Mouse (Mus musculus): ENCODE results near the gene Gm4969.
"Not testable (repeated sequence)": the region's sequence is repeated elsewhere in the genome, so short reads cannot be mapped to it uniquely, and the experiment has no call there.

Gene Gm4969

GRCm38 (mm10) chr7:19080451-19080950 lies 37.7 kb downstream of the Gm4969 start:
- peaks cover 63% of the 10 kb centered on the region for H3K36me3 ChIP-seq (ENCODE audit: insufficient read depth, low read length)
- no peak for TF ChIP-seq CTCF (conservative IDR thresholded peaks at IDR 0.05; ENCODE audit: low read length)
- TF ChIP-seq NANOG (IDR thresholded peaks at IDR 0.05; ENCODE audit: borderline replicate concordance, low read length), result no peak
- TF ChIP-seq POU5F1 (IDR thresholded peaks at IDR 0.05; ENCODE audit: borderline replicate concordance, low read length), result no peak
- H3K4me3 ChIP-seq (replicated peaks; ENCODE audit: low read length), result peak overlapping the region; percentile 43
- no peaks in the 10 kb centered on the region for H3K9me3 ChIP-seq (ENCODE audit: low read length)
- H3K4me1 ChIP-seq (replicated peaks; ENCODE audit: low read depth, low read length), result peaks cover 91% of the 10 kb centered on the region
- H3K27me3 ChIP-seq (ENCODE audit: insufficient read depth, low read length), result no peaks in the 10 kb centered on the region

- Histone ChIP-seq H3K9me3 (ENCODE audit: low read length) (no peaks in the 10 kb centered on the region), H3K4me3 (replicated peaks; ENCODE audit: low read length) (no peak overlapping the region), H3K36me3 (ENCODE audit: insufficient read depth, low read length) (peaks cover 58% of the 10 kb centered on the region), H3K4me1 (replicated peaks; ENCODE audit: low read depth, low read length) (peaks cover 86% of the 10 kb centered on the region), H3K27me3 (ENCODE audit: insufficient read depth, low read length) (no peaks in the 10 kb centered on the region)
- TF ChIP-seq POU5F1 (IDR thresholded peaks at IDR 0.05; ENCODE audit: borderline replicate concordance, low read length) (no peak), NANOG (IDR thresholded peaks at IDR 0.05; ENCODE audit: borderline replicate concordance, low read length) (no peak), CTCF (conservative IDR thresholded peaks at IDR 0.05; ENCODE audit: low read length) (no peak)
Observed at GRCm38 (mm10) chr7:19078732-19079131, 39.4 kb downstream of the Gm4969 start.

GRCm38 (mm10) chr7:19077761-19078160 lies 40.4 kb downstream of the Gm4969 start:
- TF ChIP-seq NANOG (IDR thresholded peaks at IDR 0.05; ENCODE audit: borderline replicate concordance, low read length), result no peak
- no peak for TF ChIP-seq POU5F1 (IDR thresholded peaks at IDR 0.05; ENCODE audit: borderline replicate concordance, low read length)

GRCm38 (mm10) chr7:19076586-19076991 lies 41.6 kb downstream of the Gm4969 start:
- no peaks in the 10 kb centered on the region for H3K9me3 ChIP-seq (ENCODE audit: low read length)
- peaks cover 72% of the 10 kb centered on the region for H3K4me1 ChIP-seq (replicated peaks; ENCODE audit: low read depth, low read length)
- H3K36me3 ChIP-seq (ENCODE audit: insufficient read depth, low read length), result peaks cover 41% of the 10 kb centered on the region
- no peaks in the 10 kb centered on the region for H3K27me3 ChIP-seq (ENCODE audit: insufficient read depth, low read length)
- TF ChIP-seq CTCF (conservative IDR thresholded peaks at IDR 0.05; ENCODE audit: low read length) (no peak), NANOG (IDR thresholded peaks at IDR 0.05; ENCODE audit: borderline replicate concordance, low read length) (no peak), POU5F1 (IDR thresholded peaks at IDR 0.05; ENCODE audit: borderline replicate concordance, low read length) (no peak)
- H3K4me3 ChIP-seq (replicated peaks; ENCODE audit: low read length), result peak overlapping the region; percentile 94

More at GRCm38 (mm10) chr7:19077761-19078160, 40.4 kb downstream of the Gm4969 start:
- Histone ChIP-seq H3K9me3 (ENCODE audit: low read length) (no peaks in the 10 kb centered on the region), H3K4me1 (replicated peaks; ENCODE audit: low read depth, low read length) (peaks cover 83% of the 10 kb centered on the region), H3K27me3 (ENCODE audit: insufficient read depth, low read length) (no peaks in the 10 kb centered on the region), H3K4me3 (replicated peaks; ENCODE audit: low read length) (peak overlapping the region; percentile 94), H3K36me3 (ENCODE audit: insufficient read depth, low read length) (peaks cover 52% of the 10 kb centered on the region)

GRCm38 (mm10) chr7:19075723-19076585 lies 42.2 kb downstream of the Gm4969 start, which contains the start of gene Dmwd:
Gene Dmwd, plus strand, starts transcription at chr7:19076227.
- Histone ChIP-seq H3K4me3 (replicated peaks; ENCODE audit: low read length) (peak within 1 kb of the TSS; percentile 94), H3K9me3 (ENCODE audit: low read length) (no peaks in the 10 kb centered on the region), H3K36me3 (ENCODE audit: insufficient read depth, low read length) (peaks cover 34% of the 10 kb centered on the region), H3K27me3 (ENCODE audit: insufficient read depth, low read length) (no peaks in the 10 kb centered on the region), H3K4me1 (replicated peaks; ENCODE audit: low read depth, low read length) (peaks cover 66% of the 10 kb centered on the region)
- TF ChIP-seq NANOG (IDR thresholded peaks at IDR 0.05; ENCODE audit: borderline replicate concordance, low read length) (no peak), POU5F1 (IDR thresholded peaks at IDR 0.05; ENCODE audit: borderline replicate concordance, low read length) (no peak), CTCF (conservative IDR thresholded peaks at IDR 0.05; ENCODE audit: low read length) (no peak)

- Histone ChIP-seq H3K9me3 (ENCODE audit: low read length) (no peaks in the 10 kb centered on the region), H3K4me1 (replicated peaks; ENCODE audit: low read depth, low read length) (peaks cover 59% of the 10 kb centered on the region), H3K36me3 (ENCODE audit: insufficient read depth, low read length) (peaks cover 27% of the 10 kb centered on the region), H3K4me3 (replicated peaks; ENCODE audit: low read length) (peak overlapping the region; percentile 59), H3K27me3 (ENCODE audit: insufficient read depth, low read length) (no peaks in the 10 kb centered on the region)
- no peak for TF ChIP-seq POU5F1 (IDR thresholded peaks at IDR 0.05; ENCODE audit: borderline replicate concordance, low read length)
- no peak for TF ChIP-seq CTCF (conservative IDR thresholded peaks at IDR 0.05; ENCODE audit: low read length)
- no peak for TF ChIP-seq NANOG (IDR thresholded peaks at IDR 0.05; ENCODE audit: borderline replicate concordance, low read length)
Observed at GRCm38 (mm10) chr7:19075231-19075630, 42.9 kb downstream of the Gm4969 start.

GRCm38 (mm10) chr7:19074494-19074893 lies 43.7 kb downstream of the Gm4969 start:
- peaks cover 20% of the 10 kb centered on the region for H3K36me3 ChIP-seq (ENCODE audit: insufficient read depth, low read length)
- no peak overlapping the region for H3K4me3 ChIP-seq (replicated peaks; ENCODE audit: low read length)
- TF ChIP-seq CTCF (conservative IDR thresholded peaks at IDR 0.05; ENCODE audit: low read length), result peak; percentile 72
- no peak for TF ChIP-seq POU5F1 (IDR thresholded peaks at IDR 0.05; ENCODE audit: borderline replicate concordance, low read length)
- H3K4me1 ChIP-seq (replicated peaks; ENCODE audit: low read depth, low read length), result peaks cover 52% of the 10 kb centered on the region
- H3K9me3 ChIP-seq (ENCODE audit: low read length), result no peaks in the 10 kb centered on the region
- H3K27me3 ChIP-seq (ENCODE audit: insufficient read depth, low read length), result no peaks in the 10 kb centered on the region

- Histone ChIP-seq H3K27me3 (ENCODE audit: insufficient read depth, low read length) (no peaks in the 10 kb centered on the region), H3K36me3 (ENCODE audit: insufficient read depth, low read length) (peaks cover 11% of the 10 kb centered on the region), H3K4me1 (replicated peaks; ENCODE audit: low read depth, low read length) (peaks cover 42% of the 10 kb centered on the region), H3K4me3 (replicated peaks; ENCODE audit: low read length) (peak overlapping the region; percentile 26; the same call in 1 of the 2 replicates), H3K9me3 (ENCODE audit: low read length) (no peaks in the 10 kb centered on the region)
- TF ChIP-seq CTCF (conservative IDR thresholded peaks at IDR 0.05; ENCODE audit: low read length) (peak; percentile 34), NANOG (IDR thresholded peaks at IDR 0.05; ENCODE audit: borderline replicate concordance, low read length) (no peak)
Observed at GRCm38 (mm10) chr7:19073504-19073903, 44.7 kb downstream of the Gm4969 start.

GRCm38 (mm10) chr7:19071024-19071423 lies 47.1 kb downstream of the Gm4969 start:
- not testable (repeated sequence) for H3K9me3 ChIP-seq (ENCODE audit: low read length); H3K36me3 ChIP-seq (ENCODE audit: insufficient read depth, low read length); H3K4me3 ChIP-seq (replicated peaks; ENCODE audit: low read length)
- Histone ChIP-seq H3K27me3 (ENCODE audit: insufficient read depth, low read length) (peaks cover 14% of the 10 kb centered on the region), H3K4me1 (replicated peaks; ENCODE audit: low read depth, low read length) (peaks cover 34% of the 10 kb centered on the region)
